Mouse (Mus musculus): ENCODE data around the gene Morn5.

Gene Morn5

GRCm38 (mm10) chr2:36048748-36049566 is at the start of gene Morn5, which contains the start of gene Ndufa8:
Gene Morn5 (plus strand): TSS chr2:36049458.
Gene Ndufa8 (minus strand): TSS chr2:36049406.
- DNase-seq (ENCODE audit: low spot score): peak; percentile 97

GRCm38 (mm10) chr2:36000390-36000789 is 48.9 kb upstream of the Morn5 start:
- no peak for DNase-seq (ENCODE audit: low spot score)

GRCm38 (mm10) chr2:36002188-36002587 is 47.1 kb upstream of the Morn5 start:
- DNase-seq (ENCODE audit: low spot score): no peak

GRCm38 (mm10) chr2:36008071-36008470 is 41.2 kb upstream of the Morn5 start:
- peak; percentile 16 for DNase-seq (ENCODE audit: low spot score)

GRCm38 (mm10) chr2:36009386-36009785 is 39.9 kb upstream of the Morn5 start:
- DNase-seq (ENCODE audit: low spot score): peak; percentile 53

GRCm38 (mm10) chr2:36010579-36010978 is 38.7 kb upstream of the Morn5 start:
- DNase-seq (ENCODE audit: low spot score): no peak

- DNase-seq (ENCODE audit: low spot score): no peak
Observed at GRCm38 (mm10) chr2:36011331-36011825, 37.9 kb upstream of the Morn5 start.

- no peak for DNase-seq (ENCODE audit: low spot score)
Observed at GRCm38 (mm10) chr2:36013010-36013409, 36.2 kb upstream of the Morn5 start.

- DNase-seq (ENCODE audit: low spot score): peak; percentile 18
Observed at GRCm38 (mm10) chr2:36021385-36022159, 27.7 kb upstream of the Morn5 start.

GRCm38 (mm10) chr2:36023291-36023690 is 26.0 kb upstream of the Morn5 start:
- DNase-seq (ENCODE audit: low spot score): no peak

- no peak for DNase-seq (ENCODE audit: low spot score)
Observed at GRCm38 (mm10) chr2:36032884-36033283, 16.4 kb upstream of the Morn5 start.

- DNase-seq (ENCODE audit: low spot score): no peak
Observed at GRCm38 (mm10) chr2:36033966-36034365, 15.3 kb upstream of the Morn5 start.

- no peak for DNase-seq (ENCODE audit: low spot score)
Observed at GRCm38 (mm10) chr2:36034898-36035297, 14.4 kb upstream of the Morn5 start.

- DNase-seq (ENCODE audit: low spot score): no peak
Observed at GRCm38 (mm10) chr2:36035413-36036081, 13.7 kb upstream of the Morn5 start.

- DNase-seq (ENCODE audit: low spot score): no peak
Observed at GRCm38 (mm10) chr2:36039297-36039985, 9.8 kb upstream of the Morn5 start.

GRCm38 (mm10) chr2:36040872-36041271 is 8.4 kb upstream of the Morn5 start:
- no peak for DNase-seq (ENCODE audit: low spot score)

- no peak for DNase-seq (ENCODE audit: low spot score)
Observed at GRCm38 (mm10) chr2:36048164-36048563, 1.1 kb upstream of the Morn5 start.

- no peak for DNase-seq (ENCODE audit: low spot score)
Observed at GRCm38 (mm10) chr2:36049567-36049954, 303 bp downstream of the Morn5 start.

- no peak for DNase-seq (ENCODE audit: low spot score)
Observed at GRCm38 (mm10) chr2:36053249-36053648, 4.0 kb downstream of the Morn5 start.

GRCm38 (mm10) chr2:36056248-36056647 is 7.0 kb downstream of the Morn5 start:
- DNase-seq (ENCODE audit: low spot score): no peak

- DNase-seq (ENCODE audit: low spot score): no peak
Observed at GRCm38 (mm10) chr2:36061409-36061808, 12.2 kb downstream of the Morn5 start.

GRCm38 (mm10) chr2:36067132-36067531 is 17.9 kb downstream of the Morn5 start:
- no peak for DNase-seq (ENCODE audit: low spot score)

All from T-cell, adult 2 months (primary cell).